Mouse (Mus musculus) urinary bladder, postnatal 14 days (tissue): ENCODE results near the gene Gab3.
"Not testable (repeated sequence)": the region's sequence is repeated elsewhere in the genome, so short reads cannot be mapped to it uniquely, and the experiment has no call there.

ENCODE experiments used
- DNase-seq: peaks from one replicate; pipeline ENCODE4 v3.0.0; 2021; ENCODE audit warnings: low spot score

Gene Gab3

DNA sequence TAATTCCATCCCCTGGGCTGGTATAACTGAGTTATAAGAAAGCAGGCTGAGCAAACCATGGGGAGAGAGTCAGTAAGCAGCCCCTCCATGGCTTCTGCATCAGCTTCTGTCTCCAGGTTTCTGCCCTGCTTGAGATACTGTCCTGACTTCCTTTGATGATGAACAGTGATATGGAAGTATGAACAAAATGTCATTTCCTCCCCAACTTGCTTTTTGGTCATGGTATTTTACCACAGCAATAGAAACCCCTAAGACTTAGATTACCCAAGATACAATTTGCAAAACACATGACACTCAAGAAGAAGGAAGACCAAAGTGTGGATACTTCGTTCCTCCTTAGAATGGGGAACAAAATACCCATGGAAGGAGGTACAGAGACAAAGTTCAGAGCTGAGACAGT, 51.2 kb downstream of the Gab3 start:
- not testable (repeated sequence) for DNase-seq

DNA sequence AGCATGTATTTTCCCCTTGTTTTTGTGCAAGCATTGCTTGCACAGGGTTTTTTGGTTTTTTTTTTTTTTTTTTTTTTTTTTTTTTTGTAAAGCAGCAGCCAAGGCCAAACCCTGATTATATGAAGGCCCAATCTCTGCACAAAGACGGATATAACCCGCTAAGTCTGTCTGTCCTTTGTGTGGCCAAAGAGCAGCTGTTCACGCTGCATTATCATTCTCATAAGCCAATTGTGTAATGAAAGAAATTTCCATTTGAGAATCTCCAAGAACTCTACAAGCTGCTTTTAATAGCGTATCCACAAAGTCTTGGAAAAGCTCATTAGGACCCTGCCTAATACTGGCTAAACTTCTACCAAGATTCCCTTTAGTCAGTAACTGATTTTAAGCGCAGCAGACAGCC, 101.5 kb downstream of the Gab3 start:
- DNase-seq: no peak

DNA sequence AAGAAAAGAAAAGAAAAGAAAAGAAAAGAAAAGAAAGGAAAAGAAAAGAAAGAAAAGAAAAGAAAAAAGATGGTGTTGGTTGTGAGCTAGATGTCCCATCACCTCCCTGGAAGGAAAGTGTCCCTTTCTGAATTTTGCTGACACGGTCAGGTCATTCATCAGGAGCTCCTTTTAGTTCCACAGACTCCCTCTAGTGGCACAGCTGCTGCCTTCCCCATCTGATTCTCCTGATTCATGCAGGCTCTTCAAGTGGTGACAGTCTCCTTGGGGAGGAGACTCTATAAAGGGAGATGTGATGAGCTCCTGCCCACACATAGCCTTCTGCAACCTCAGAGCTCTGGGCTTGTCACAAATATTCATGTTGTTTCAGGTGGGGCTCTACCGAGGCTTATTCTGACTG, 122.4 kb downstream of the Gab3 start:
- peak; percentile 3 for DNase-seq

DNA sequence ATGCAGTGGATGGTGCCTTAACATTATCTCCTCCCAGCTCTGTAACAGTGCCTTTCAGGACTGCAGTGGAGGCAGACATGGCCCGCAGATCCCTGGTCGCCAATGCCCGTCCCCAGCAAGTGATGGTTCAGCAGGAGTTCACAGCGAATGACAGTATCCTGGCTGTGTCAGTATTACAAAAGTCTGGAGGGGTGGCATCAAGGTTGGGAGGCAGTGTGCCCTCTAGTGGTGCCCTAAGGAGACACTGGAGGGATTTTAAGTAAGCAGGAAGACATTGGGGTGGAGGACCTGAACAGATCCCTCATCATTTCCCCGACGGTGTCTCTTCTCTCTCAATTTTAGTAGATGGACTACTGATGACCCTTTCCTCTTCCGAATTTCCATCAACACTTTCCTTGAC, 126.1 kb downstream of the Gab3 start:
- not testable (repeated sequence) for DNase-seq
